Mouse (Mus musculus): ENCODE measurements around the gene Erich6b.

Erich6b gene

GRCm38 (mm10) chr14:75708986-75709385, 66.9 kb downstream of the Erich6b start:
- DNase-seq = no peak

GRCm38 (mm10) chr14:75711731-75712130, 69.7 kb downstream of the Erich6b start:
- no peak for DNase-seq

GRCm38 (mm10) chr14:75712687-75713086, 70.6 kb downstream of the Erich6b start:
- DNase-seq = no peak

- peak; percentile 17 to 27 for DNase-seq
Measured at GRCm38 (mm10) chr14:75713661-75714060, 71.6 kb downstream of the Erich6b start.

GRCm38 (mm10) chr14:75716410-75716809, 74.4 kb downstream of the Erich6b start:
- no peak for DNase-seq
